Mouse (Mus musculus) CH12.LX (cell line): ENCODE measurements around the gene Tbc1d30. TPM values are rescaled to one million over a fixed set of nuclear protein-coding genes. Genes with fewer than 3 reads are reported as not detected.

Experiments
- DNase-seq: peaks from one replicate; pipeline ENCODE4 v3.0.0-alpha.2; 2013; ENCODE audit errors: extremely low read depth
- H3K27ac ChIP-seq: 2 replicates; pipeline ENCODE4 v1.5.1; 2012; ENCODE audit warnings: low read depth, mild to moderate bottlenecking, control low read depth, moderate library complexity; ENCODE audit not compliant: insufficient read depth
- H3K27me3 ChIP-seq: replicated peaks from 2 replicates; pipeline ENCODE3; 2012; ENCODE audit warnings: inconsistent platforms
- H3K36me3 ChIP-seq, 2 experiments: replicated peaks in 1 of 2; 2 replicates each; pipeline versions ENCODE3 to v1.6.1; 2012; ENCODE audit warnings: inconsistent platforms in 1 of 2, low read length in 1 of 2, mild to moderate bottlenecking in 1 of 2, mixed read lengths in 1 of 2, moderate library complexity in 1 of 2; ENCODE audit not compliant: control insufficient read depth in 1 of 2, insufficient read depth in 1 of 2
- H3K4me1 ChIP-seq, 2 experiments: 2 replicates each; pipeline ENCODE4 v1.6.1; 2012; ENCODE audit warnings: inconsistent platforms in 1 of 2, moderate library complexity in 1 of 2; ENCODE audit not compliant: insufficient read depth in 2 of 2, control insufficient read depth in 1 of 2
- H3K4me2 ChIP-seq: 2 replicates; pipeline ENCODE4 v1.6.1; 2012; ENCODE audit warnings: low read depth, mild to moderate bottlenecking, control low read depth; ENCODE audit not compliant: poor library complexity, insufficient read depth, severe bottlenecking
- H3K4me3 ChIP-seq, 3 experiments: fragments of 150-350 bp in 1 of 3; sonication (generic) in 1 of 3; replicated peaks in 1 of 3; 2 replicates each; pipeline versions ENCODE3 to v1.5.1; 2011 to 2012; ENCODE audit warnings: low read depth in 2 of 3, low read length in 2 of 3, mild to moderate bottlenecking in 2 of 3, moderate library complexity in 2 of 3, control low read depth in 1 of 3, improper control_type of control experiment in 1 of 3, inconsistent platforms in 1 of 3, mixed read lengths in 1 of 3; ENCODE audit not compliant: poor library complexity in 1 of 3
- H3K79me2 ChIP-seq: replicated peaks from 2 replicates; pipeline ENCODE4 v1.6.1; 2012; ENCODE audit warnings: mild to moderate bottlenecking, moderate library complexity; ENCODE audit not compliant: control insufficient read depth, poor library complexity, insufficient read depth, severe bottlenecking; ENCODE audit errors: extremely low read depth
- H3K9ac ChIP-seq: 2 replicates; pipeline ENCODE4 v1.6.1; 2012; ENCODE audit warnings: low read depth, mild to moderate bottlenecking, control low read depth, moderate library complexity; ENCODE audit not compliant: insufficient read depth
- H3K9me3 ChIP-seq: replicated peaks from 2 replicates; pipeline ENCODE3; 2012; ENCODE audit warnings: low read length, inconsistent platforms, mixed read lengths
- BHLHE40 ChIP-seq: IDR thresholded peaks from 2 replicates; pipeline ENCODE4 v1.6.1; 2011; ENCODE audit warnings: mild to moderate bottlenecking, low read depth, low read length, improper control_type of control experiment
- CHD2 ChIP-seq: IDR thresholded peaks from 2 replicates; pipeline ENCODE4 v1.6.1; 2011; ENCODE audit warnings: low read length, improper control_type of control experiment
- CTCF ChIP-seq, 2 experiments: IDR thresholded peaks in 1 of 2; conservative IDR thresholded peaks in 1 of 2; 2 replicates each; pipeline ENCODE4 v1.5.1; 2011 to 2012; ENCODE audit warnings: low read depth in 2 of 2, low read length in 2 of 2, improper control_type of control experiment in 1 of 2, inconsistent platforms in 1 of 2, mild to moderate bottlenecking in 1 of 2, moderate library complexity in 1 of 2
- E2F4 ChIP-seq: IDR thresholded peaks from 2 replicates; pipeline ENCODE4 v1.6.1; 2011; ENCODE audit warnings: low read depth, low read length, improper control_type of control experiment; ENCODE audit not compliant: insufficient replicate concordance
- EP300 ChIP-seq: IDR thresholded peaks from 2 replicates; pipeline ENCODE4 v1.6.1; 2011; ENCODE audit warnings: low read length, improper control_type of control experiment
- GABPA ChIP-seq: IDR thresholded peaks from 2 replicates; pipeline ENCODE4 v1.6.1; 2012; ENCODE audit warnings: low read depth, low read length, improper control_type of control experiment, inconsistent platforms; ENCODE audit not compliant: insufficient replicate concordance
- IRF4 ChIP-seq: IDR thresholded peaks from 2 replicates; pipeline ENCODE4 v1.6.1; 2014; ENCODE audit warnings: low read depth, mild to moderate bottlenecking, inconsistent platforms, low read length, improper control_type of control experiment
- KAT2A ChIP-seq: IDR thresholded peaks from 2 replicates; pipeline ENCODE4 v1.6.1; 2012; ENCODE audit warnings: low read length, improper control_type of control experiment, inconsistent platforms; ENCODE audit not compliant: insufficient replicate concordance
- NELFE ChIP-seq: IDR thresholded peaks from 2 replicates; pipeline ENCODE4 v1.6.1; 2011; ENCODE audit warnings: low read depth, low read length, improper control_type of control experiment
- POLR2A ChIP-seq: IDR thresholded peaks from 2 replicates; pipeline ENCODE4 v1.6.1; 2011; ENCODE audit warnings: low read depth, mild to moderate bottlenecking, improper control_type of control experiment, low read length
- POLR2AphosphoS2 ChIP-seq: IDR thresholded peaks from 2 replicates; pipeline ENCODE4 v1.6.1; 2011; ENCODE audit warnings: low read depth, low read length, improper control_type of control experiment
- RAD21 ChIP-seq: IDR thresholded peaks from 2 replicates; pipeline ENCODE4 v1.6.1; 2011; ENCODE audit warnings: low read depth, mild to moderate bottlenecking, low read length, improper control_type of control experiment, moderate library complexity
- RCOR1 ChIP-seq: conservative IDR thresholded peaks from 2 replicates; pipeline ENCODE4 v1.6.1; 2012; ENCODE audit warnings: low read depth, mild to moderate bottlenecking, inconsistent platforms, low read length, improper control_type of control experiment
- SIN3A ChIP-seq: IDR thresholded peaks from 2 replicates; pipeline ENCODE4 v1.6.1; 2012; ENCODE audit warnings: low read length, improper control_type of control experiment, inconsistent platforms
- TBP ChIP-seq: conservative IDR thresholded peaks from 2 replicates; pipeline ENCODE4 v1.6.1; 2011; ENCODE audit warnings: low read depth, low read length, improper control_type of control experiment
- UBTF ChIP-seq: IDR thresholded peaks from 2 replicates; pipeline ENCODE4 v1.6.1; 2012; ENCODE audit warnings: low read depth, mild to moderate bottlenecking, inconsistent platforms, low read length, improper control_type of control experiment, moderate library complexity
- ZMIZ1 ChIP-seq: IDR thresholded peaks from 2 replicates; pipeline ENCODE4 v1.6.1; 2012; ENCODE audit warnings: low read depth, mild to moderate bottlenecking, inconsistent platforms, low read length, improper control_type of control experiment
- ZNF384 ChIP-seq: IDR thresholded peaks from 2 replicates; pipeline ENCODE4 v1.6.1; 2012; ENCODE audit warnings: low read depth, low read length, improper control_type of control experiment, inconsistent platforms
- dilution Hi-C: fragments of 300-500 bp; cut with MboI; formaldehyde crosslinking; loops from 2 replicates; pipeline ENCODE4 v1.14.3; 2020; ENCODE audit warnings: low sequenced_read_pairs; ENCODE audit not compliant: extremely low pct_unique_long_range_greater_than_20kb, extremely low pct_ligation_motif_present
- in situ Hi-C: fragments of 300-500 bp; cut with MboI; formaldehyde crosslinking; loops from 3 replicates; pipeline ENCODE4 v1.14.3; 2019; ENCODE audit warnings: low sequenced_read_pairs, low pct_ligation_motif_present, low pct_unique_long_range_greater_than_20kb, mixed read lengths
- polyA plus RNA-seq: library from polyadenylated mRNA; unstranded; fragments of >175 nt; gene quantifications from 2 replicates; pipeline ENCODE4 v1.2.1, GENCODE M21; 2012; ENCODE audit warnings: low read depth; ENCODE audit not compliant: insufficient read length
- total RNA-seq, 2 experiments: library from RNA; depleted of rRNA; stranded (reverse); fragments of 300-350 nt in 1 of 2; fragments of >200 nt in 1 of 2; gene quantifications; 2 replicates each; pipeline ENCODE4 v1.2.3; 2012 to 2014

Gene Tbc1d30
- total and polyA plus RNA-seq, 3 experiments, result 0.16 TPM; not detected in 2

DNA sequence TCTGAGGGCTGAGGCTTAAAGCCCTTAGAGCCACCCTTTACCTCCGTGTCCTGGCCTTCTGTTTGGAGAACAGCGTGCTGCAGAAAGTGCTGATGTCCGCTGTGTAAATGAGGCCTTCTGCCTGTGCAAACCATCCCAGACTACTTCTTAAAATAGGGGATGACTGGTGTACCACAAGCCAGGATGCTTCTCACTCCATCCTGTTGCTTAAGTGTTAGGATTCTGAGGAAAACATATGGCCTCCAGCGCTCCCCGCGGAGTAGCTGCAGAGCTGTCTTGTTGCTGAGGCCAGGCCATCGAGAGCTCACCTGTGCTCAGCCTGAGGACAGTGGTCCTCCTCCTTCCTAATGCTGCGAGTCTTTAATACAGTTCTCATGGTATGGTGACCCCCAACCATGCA, 40.8 kb upstream of the Tbc1d30 start:
- Histone ChIP-seq H3K4me2 (no peak overlapping the region), H3K4me3 (no peak overlapping the region), H3K79me2 (no peaks in the 10 kb centered on the region), H3K9ac (no peak overlapping the region), H3K27me3 (no peaks in the 10 kb centered on the region), H3K27ac (no peak overlapping the region), H3K9me3 (no peaks in the 10 kb centered on the region), H3K4me1 (no peaks in the 10 kb centered on the region), H3K36me3 (peaks cover 95 to 100% of the 10 kb centered on the region in 2 experiments)
- in situ Hi-C loops, result no loop called here
- DNase-seq, result no peak
- TF ChIP-seq RCOR1 (no peak), IRF4 (no peak), BHLHE40 (no peak)
- dilution Hi-C loops, result no loop called here

- Histone ChIP-seq H3K79me2 (no peaks in the 10 kb centered on the region), H3K4me3 (no peak overlapping the region), H3K36me3 (peaks cover 95 to 100% of the 10 kb centered on the region in 2 experiments), H3K4me2 (no peak overlapping the region), H3K4me1 (no peaks in the 10 kb centered on the region), H3K9ac (no peak overlapping the region), H3K27ac (no peak overlapping the region), H3K9me3 (no peaks in the 10 kb centered on the region), H3K27me3 (no peaks in the 10 kb centered on the region)
- in situ Hi-C loops (no loop called here), dilution Hi-C loops (no loop called here)
- DNase-seq, result no peak
- TF ChIP-seq KAT2A (no peak), POLR2AphosphoS2 (no peak), E2F4 (no peak), IRF4 (no peak), RCOR1 (no peak), ZNF384 (no peak), BHLHE40 (no peak), RAD21 (no peak)
Observed at GRCm38 (mm10) chr10:121390602-121391001, 39.5 kb upstream of the Tbc1d30 start.

- no peaks in the 10 kb centered on the region for H3K27me3 ChIP-seq
- H3K9me3 ChIP-seq, result no peaks in the 10 kb centered on the region
- no peaks in the 10 kb centered on the region for H3K79me2 ChIP-seq
- in situ Hi-C loops (no loop called here), dilution Hi-C loops (no loop called here)
- no peak overlapping the region for H3K9ac ChIP-seq
- H3K4me2 ChIP-seq, result no peak overlapping the region
- TF ChIP-seq SIN3A (no peak), GABPA (no peak), NELFE (no peak), UBTF (no peak), ZMIZ1 (no peak), CHD2 (no peak), BHLHE40 (no peak), POLR2AphosphoS2 (no peak), CTCF (conservative IDR thresholded peaks at IDR 0.05 in 1 of 2, IDR thresholded peaks at IDR 0.05 in 1 of 2; ENCODE audit: low read depth in 2 of 2, low read length in 2 of 2) (no peak), TBP (no peak), POLR2A (no peak), EP300 (no peak)
- DNase-seq, result no peak
- peaks cover 90 to 99% of the 10 kb centered on the region in 2 experiments for H3K36me3 ChIP-seq
- no peak overlapping the region for H3K27ac ChIP-seq
- no peak overlapping the region for H3K4me3 ChIP-seq
- peaks cover 4 to 5% of the 10 kb centered on the region in 2 experiments; a peak in 3 of 4 replicates for H3K4me1 ChIP-seq
Observed at GRCm38 (mm10) chr10:121386347-121386746, 35.3 kb upstream of the Tbc1d30 start.
